Mouse (Mus musculus) kidney, adult 8-10 months (tissue): ENCODE data around the gene Zfp74.
"Not testable (repeated sequence)": the region's sequence is repeated elsewhere in the genome, so short reads cannot be mapped to it uniquely, and the experiment has no call there.

Experiments
- DNase-seq, 2 experiments: peaks; one replicate each; pipeline ENCODE4 v3.0.0; 2022

The Zfp74 gene

GRCm38 (mm10) chr7:29953513-29954401 lies at the start of gene Zfp74:
Zfp74 (minus strand) TSS chr7:29954089.
- peak; percentile 76 to 80 for DNase-seq

GRCm38 (mm10) chr7:30000601-30001000 lies 46.7 kb upstream of the Zfp74 start:
- no peak for DNase-seq

GRCm38 (mm10) chr7:29995134-29995533 lies 41.2 kb upstream of the Zfp74 start:
- no peak for DNase-seq

GRCm38 (mm10) chr7:29993340-29993739 lies 39.5 kb upstream of the Zfp74 start:
- no peak for DNase-seq

- no peak for DNase-seq
These were observed 38.8 kb upstream of the Zfp74 start for GRCm38 (mm10) chr7:29992698-29993097.

DNA sequence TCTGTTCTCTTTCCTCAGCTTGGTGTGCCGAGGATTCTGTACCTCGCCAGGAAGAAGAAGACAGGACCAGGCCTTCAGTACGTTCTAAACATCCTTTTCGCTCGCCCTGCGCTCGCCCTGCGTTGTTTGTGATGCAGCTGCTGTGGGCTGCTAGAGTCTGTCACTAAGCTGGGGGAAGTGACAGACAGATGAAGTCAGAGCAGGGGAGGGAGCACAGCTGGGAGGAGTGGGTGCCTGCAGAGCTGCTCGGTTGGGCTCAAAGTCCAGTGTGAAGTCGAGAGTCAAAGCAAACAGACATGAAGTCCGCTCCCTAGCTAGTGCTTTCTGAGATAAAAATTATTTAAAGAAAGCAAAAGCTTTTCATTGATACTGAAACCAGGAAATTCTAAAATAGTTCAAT lies 35.1 kb upstream of the Zfp74 start:
- peak; percentile 34 to 53 for DNase-seq

DNA sequence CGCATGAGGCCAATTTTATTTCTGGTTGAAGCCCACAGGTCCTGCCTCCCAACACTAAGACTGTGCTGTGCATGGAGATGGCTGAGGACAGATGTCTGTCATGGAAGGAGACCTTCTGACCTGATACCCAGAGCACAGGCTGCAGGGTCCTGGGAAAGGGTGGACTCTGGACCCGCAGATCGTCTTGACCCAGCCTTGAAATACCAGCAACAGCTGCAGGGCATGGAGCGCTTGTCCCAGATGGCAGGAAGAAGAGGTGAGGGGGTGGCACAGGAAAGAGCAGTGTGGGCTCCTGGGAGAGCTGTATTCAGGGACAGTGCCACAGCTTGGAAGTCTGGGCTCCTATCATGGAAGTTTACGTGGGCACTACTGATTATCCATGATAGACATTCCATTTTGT lies 33.7 kb upstream of the Zfp74 start:
- no peak for DNase-seq

GRCm38 (mm10) chr7:29986101-29986500 lies 32.2 kb upstream of the Zfp74 start:
- peak; percentile 53 to 57 for DNase-seq

GRCm38 (mm10) chr7:29983690-29984380 lies 29.9 kb upstream of the Zfp74 start, which contains the start of gene Zfp568:
Zfp568 (plus strand) TSS chr7:29983955.
- DNase-seq = peak; percentile 95

- no peak for DNase-seq
These were observed 29.4 kb upstream of the Zfp74 start for GRCm38 (mm10) chr7:29983340-29983689.

DNA sequence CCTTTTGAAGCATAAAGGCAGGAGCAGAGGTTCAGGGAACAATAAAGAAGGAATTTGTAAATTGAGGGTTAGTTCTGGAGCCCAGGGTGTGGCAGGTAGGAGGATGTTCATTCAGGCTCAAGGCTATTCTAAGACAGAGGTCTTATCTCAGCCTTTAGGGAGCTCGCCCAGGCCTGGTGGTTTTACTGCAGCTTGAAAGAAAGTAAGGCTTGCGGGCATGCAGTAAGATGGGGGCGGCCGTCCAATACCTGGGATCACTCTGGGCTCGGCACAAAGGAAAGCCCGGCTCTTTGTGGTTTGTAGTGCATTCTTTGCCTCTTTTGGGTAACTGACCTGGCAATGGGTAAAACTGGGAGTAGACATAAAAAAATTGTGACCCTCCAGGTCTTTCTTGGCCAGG lies 29.0 kb upstream of the Zfp74 start:
- peak in 1 of 2 experiments; percentile 13 for DNase-seq

DNA sequence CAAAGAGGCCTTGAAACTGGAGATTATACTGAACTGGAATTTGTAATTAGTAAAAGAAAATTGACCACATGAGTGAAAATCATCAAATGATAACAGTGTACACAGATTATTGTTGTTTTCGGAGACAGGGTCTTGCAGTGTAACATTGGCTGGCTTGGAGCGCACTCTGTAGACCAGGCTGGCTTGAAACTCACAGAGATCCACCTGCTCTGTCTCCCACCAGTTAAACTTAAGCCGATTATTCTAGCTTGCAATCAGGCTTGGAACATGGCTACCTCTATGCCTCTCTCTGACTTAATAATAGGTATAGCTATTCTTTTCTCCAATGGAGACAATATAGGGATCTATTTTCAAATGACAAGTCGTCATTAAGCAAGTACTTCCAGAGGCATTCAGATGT lies 28.5 kb upstream of the Zfp74 start:
- DNase-seq = no peak

DNA sequence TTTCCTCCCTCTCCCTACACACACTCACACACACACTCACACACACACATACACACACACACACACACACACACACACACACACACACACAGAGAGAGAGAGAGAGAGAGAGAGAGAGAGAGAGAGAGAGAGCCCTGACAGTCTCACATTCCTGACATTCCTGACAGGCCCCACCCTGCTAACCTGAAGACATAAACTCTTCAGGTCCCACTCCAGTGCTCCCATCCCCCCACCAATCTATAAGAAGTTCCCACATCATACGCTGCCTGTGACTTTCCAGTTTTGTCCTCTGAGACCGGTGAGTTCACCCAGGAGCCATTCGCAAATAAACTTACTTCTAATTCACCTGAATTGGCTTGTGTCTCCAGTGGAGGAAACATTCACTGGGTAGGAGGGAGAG lies 28.0 kb upstream of the Zfp74 start:
- DNase-seq = no peak

- no peak for DNase-seq
These were observed 27.6 kb upstream of the Zfp74 start for GRCm38 (mm10) chr7:29981455-29981854.

DNA sequence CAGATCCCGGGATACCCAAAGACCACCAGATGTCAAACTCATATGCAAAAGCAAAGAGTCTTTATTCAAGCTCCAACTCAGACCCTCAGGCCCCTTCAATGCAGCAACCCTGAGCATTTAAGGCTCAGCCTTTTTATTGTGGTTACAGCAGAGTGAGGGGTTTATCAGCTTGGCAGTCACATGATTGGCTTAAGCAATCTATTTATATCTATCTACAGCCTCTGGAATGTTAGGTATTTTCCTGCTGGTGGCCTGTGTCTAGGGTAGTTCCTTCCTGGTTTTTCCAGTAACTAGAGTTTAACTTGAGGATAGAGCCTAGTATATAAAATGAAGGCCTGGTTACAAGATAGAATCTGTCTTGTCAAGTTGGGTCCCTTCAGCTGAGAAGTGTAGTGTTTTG lies 26.9 kb upstream of the Zfp74 start:
- no peak for DNase-seq

- DNase-seq = no peak
These were observed 16.8 kb upstream of the Zfp74 start for GRCm38 (mm10) chr7:29970686-29971085.

- DNase-seq = not testable (repeated sequence)
These were observed 11.4 kb upstream of the Zfp74 start for GRCm38 (mm10) chr7:29965115-29965810.

- DNase-seq = no peak
These were observed 5.1 kb upstream of the Zfp74 start for GRCm38 (mm10) chr7:29959004-29959403.

- DNase-seq = no peak
These were observed 4.3 kb upstream of the Zfp74 start for GRCm38 (mm10) chr7:29958125-29958724.

DNA sequence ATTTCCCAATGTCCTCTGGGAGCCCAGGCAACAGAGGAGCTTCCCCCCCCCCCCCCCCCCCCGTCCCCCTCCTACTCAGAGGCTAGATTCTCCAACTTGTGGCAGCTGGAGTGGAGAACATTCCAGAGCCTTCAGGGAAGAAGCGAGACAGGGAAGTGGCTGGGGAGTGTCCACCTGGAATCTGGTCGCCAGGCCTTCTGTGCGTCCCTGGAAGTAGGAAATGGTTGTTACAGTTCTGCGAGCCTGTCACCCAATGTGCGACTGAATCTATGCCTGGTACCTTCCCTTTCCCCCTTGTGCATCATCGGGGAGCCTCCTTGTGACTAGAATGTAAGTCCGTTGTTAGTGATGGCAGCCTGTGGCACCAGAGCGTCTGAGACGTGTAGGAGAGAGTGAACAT lies 2.4 kb upstream of the Zfp74 start:
- no peak for DNase-seq

- peak; percentile 18 to 63 for DNase-seq
These were observed 842 bp upstream of the Zfp74 start for GRCm38 (mm10) chr7:29954731-29955130.

DNA sequence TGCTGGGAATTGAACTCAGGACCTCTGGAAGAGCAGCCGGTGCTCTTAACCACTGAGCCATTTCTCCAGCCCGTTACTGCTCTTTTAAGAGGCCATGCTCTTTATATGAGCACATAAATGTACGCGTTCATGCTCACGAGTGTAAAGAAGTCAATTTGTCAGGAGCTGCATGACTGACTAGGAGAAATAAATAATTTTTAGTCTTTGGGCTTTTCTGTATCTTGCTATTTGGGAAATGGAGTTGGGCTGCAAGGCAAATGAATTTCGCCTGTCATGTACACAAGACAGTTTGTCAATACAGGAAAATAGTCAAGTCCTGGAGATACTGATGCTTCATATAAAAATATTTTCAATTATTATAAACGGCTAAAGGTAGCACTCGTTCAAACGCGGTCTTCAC lies 803 bp downstream of the Zfp74 start:
- no peak for DNase-seq

DNA sequence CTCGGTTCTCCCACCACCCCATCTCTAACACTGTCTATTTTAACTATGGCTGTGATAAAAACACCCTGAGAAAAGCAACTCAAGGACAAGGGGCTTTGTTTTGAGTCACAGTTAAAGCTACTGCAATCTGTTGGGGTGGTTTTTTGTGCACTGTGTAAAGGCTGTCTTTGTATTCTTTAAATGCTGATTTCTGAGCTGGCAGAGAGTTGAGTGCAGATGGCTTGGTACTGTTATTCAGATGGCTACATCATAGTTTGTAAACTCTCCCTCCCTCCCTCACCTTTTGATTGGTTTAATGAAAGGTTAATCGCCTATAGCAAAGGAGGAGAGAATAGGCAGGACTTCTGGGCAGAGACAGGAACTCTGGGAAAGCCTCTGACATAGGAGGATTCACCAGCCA lies 9.7 kb downstream of the Zfp74 start:
- DNase-seq = no peak
